19 mouse cellular contexts compared by ENCODE assay signal in the genomic region with DNA sequence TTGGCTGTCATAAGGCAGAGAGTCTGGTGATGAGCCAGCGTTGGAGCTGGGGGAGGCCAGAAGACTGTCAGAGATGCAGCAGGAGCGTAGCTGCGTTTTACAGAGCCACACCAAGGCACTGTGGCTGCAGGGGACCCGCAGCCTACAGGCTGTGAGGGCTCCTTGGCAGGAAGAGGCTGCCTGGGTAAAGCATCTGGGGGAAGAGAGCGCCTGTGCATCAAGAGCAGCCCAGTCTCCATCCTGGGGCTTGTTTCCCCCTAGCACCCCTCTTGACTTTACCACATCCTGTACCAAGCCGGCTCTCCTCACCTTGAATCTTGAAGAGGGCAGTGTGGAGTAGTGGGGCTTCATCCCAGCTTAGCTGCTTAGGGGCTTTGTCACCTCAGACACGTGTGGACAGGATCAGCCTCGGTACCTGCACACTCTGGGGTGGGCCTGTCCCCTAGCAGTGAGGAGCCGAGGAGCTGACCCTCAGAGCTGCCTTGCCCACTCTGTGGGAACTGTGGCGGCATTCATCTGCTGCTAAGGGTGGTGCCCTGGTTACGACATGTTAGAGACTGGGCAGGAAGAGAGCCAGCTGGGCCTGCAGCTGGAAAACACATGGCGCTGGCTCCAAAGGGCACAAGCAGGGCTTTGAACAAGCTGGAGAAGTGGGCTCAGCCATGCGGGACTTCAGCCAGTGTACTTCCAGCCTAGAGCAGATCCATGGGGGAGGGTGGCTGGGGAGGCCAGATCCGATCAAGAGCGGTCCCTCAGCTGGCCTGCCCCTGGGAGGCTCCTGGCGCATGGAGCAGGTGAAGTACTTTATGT. TPM values are rescaled to one million over a fixed set of nuclear protein-coding genes. Genes with fewer than 3 reads are reported as not detected.
DNase-seq lines count a peak whose midpoint lies in the region; ATAC-seq and TF ChIP-seq lines count a peak whose summit lies in the region.
"Had no signal": no experiment of that assay in that cellular context is flagged by ENCODE, and none has a peak within 500 bp of the region (broad histone marks: within the 10 kb centered on the region; RNA-seq: fewer than 3 reads in every experiment).

No protein-coding gene starts in this region.

- H3K4me3 ChIP-seq in gastrocnemius, adult 2 months = no peak overlapping the region
- H3K4me3 ChIP-seq in liver, adult 2 months (ENCODE audit: insufficient read depth, low read depth, low read length) = no peak overlapping the region
- H3K4me3 ChIP-seq in liver, embryonic 11.5 days (ENCODE audit: low read depth, low read length) = no peak overlapping the region
- H3K4me3 ChIP-seq in thymus, adult 2 months (ENCODE audit: control insufficient read depth, insufficient read depth, low read length) = 0 out of 2 replicates have a peak overlapping the region, but pooled peaks have one; percentile 6
- H3K4me3 ChIP-seq: forebrain, embryonic 13.5 days; hindbrain, embryonic 10.5 days; midbrain, embryonic 10.5 days had no signal

- peak; percentile 48 for DNase-seq in gastrocnemius, adult 2 months
- no peak for DNase-seq in gastrocnemius, adult 8-10 months (ENCODE audit: low spot score in 2 of 2)
- DNase-seq in liver, adult 2 months (ENCODE audit: extremely low read depth, low read depth, low spot score) = peak; percentile 82
- no peak for DNase-seq in liver, embryonic 11.5 days (ENCODE audit: low spot score)
- peak; percentile 75 for DNase-seq in thymus, adult 2 months
- DNase-seq in spleen, adult 18-20 months = no peak
- no peak for DNase-seq in cerebellum, postnatal 25 days
- DNase-seq: adrenal gland, postnatal 25 days; cerebellum, adult 11 months; cerebellum, postnatal 14 days; gastrocnemius, postnatal 14 days; heart, adult 18-20 months; kidney, adult 18-20 months; retina, postnatal 1 day had no signal

- no peak for TF ChIP-seq POLR2A in liver, adult 2 months (IDR thresholded peaks at IDR 0.05; ENCODE audit: extremely low read depth, insufficient read depth, low read length)
- TF ChIP-seq POLR2A in thymus, adult 2 months (IDR thresholded peaks at IDR 0.05; ENCODE audit: control insufficient read depth, extremely low read depth, insufficient read depth, low read length, poor library complexity) = no peak

- WGBS in liver, adult 2 months = 75% methylated on average over 16 of the region's 16 CpGs
- 92% methylated on average over 16 of the region's 16 CpGs for WGBS in liver, embryonic 11.5 days
- 25% methylated on average over 16 of the region's 16 CpGs for WGBS in thymus, adult 2 months

- H3K27ac ChIP-seq in gastrocnemius, adult 2 months = no peak overlapping the region
- H3K27ac ChIP-seq in liver, adult 2 months (replicated peaks; ENCODE audit: insufficient read depth, low read depth, low read length) = no peak overlapping the region
- no peak overlapping the region for H3K27ac ChIP-seq in liver, embryonic 11.5 days (ENCODE audit: low read depth, low read length)
- H3K27ac ChIP-seq in thymus, adult 2 months (ENCODE audit: control insufficient read depth, insufficient read depth, low read length) = peak overlapping the region; percentile 91
- H3K27ac ChIP-seq: forebrain, embryonic 13.5 days; hindbrain, embryonic 10.5 days; macrophage; midbrain, embryonic 10.5 days had no signal

- H3K79me2 ChIP-seq in liver, adult 2 months (ENCODE audit: control insufficient read depth, insufficient read depth, low read length) = no peaks in the 10 kb centered on the region

- no peak overlapping the region for H3K9ac ChIP-seq in liver, adult 2 months (ENCODE audit: low read depth, low read length)
- no peak overlapping the region for H3K9ac ChIP-seq in liver, embryonic 11.5 days (ENCODE audit: low read depth, low read length)
- H3K9ac ChIP-seq: forebrain, embryonic 13.5 days had no signal

- intact Hi-C loops in gastrocnemius, adult 2 months (cut with DNase I) = no loop called here

- TF ChIP-seq CTCF in gastrocnemius, adult 2 months (IDR thresholded peaks at IDR 0.05) = no peak
- TF ChIP-seq CTCF in liver, adult 2 months (IDR thresholded peaks at IDR 0.05; ENCODE audit: low read depth, low read length) = no peak
- TF ChIP-seq CTCF in thymus, adult 2 months (IDR thresholded peaks at IDR 0.05; ENCODE audit: borderline replicate concordance, control insufficient read depth, extremely low read depth, insufficient read depth, low read length, poor library complexity) = no peak

- no peaks in the 10 kb centered on the region for H3K4me1 ChIP-seq in liver, adult 2 months (ENCODE audit: control insufficient read depth, insufficient read depth, low read length)
- 0 out of 2 replicates have a peak, but pooled peaks cover 4% of the 10 kb centered on the region for H3K4me1 ChIP-seq in liver, embryonic 11.5 days (replicated peaks; ENCODE audit: control insufficient read depth, insufficient read depth, low read length)
- peaks cover 24% of the 10 kb centered on the region for H3K4me1 ChIP-seq in thymus, adult 2 months (replicated peaks; ENCODE audit: control insufficient read depth, insufficient read depth, low read length)
- H3K4me1 ChIP-seq: forebrain, embryonic 13.5 days; hindbrain, embryonic 10.5 days; midbrain, embryonic 10.5 days had no signal

- H3K27me3 ChIP-seq in liver, adult 2 months (ENCODE audit: control insufficient read depth, insufficient read depth, low read length) = no peaks in the 10 kb centered on the region
- H3K27me3 ChIP-seq in liver, embryonic 11.5 days (replicated peaks; ENCODE audit: control insufficient read depth, insufficient read depth, low read length) = no peaks in the 10 kb centered on the region
- H3K27me3 ChIP-seq in thymus, adult 2 months (ENCODE audit: control insufficient read depth, insufficient read depth, low read length) = no peaks in the 10 kb centered on the region
- H3K27me3 ChIP-seq: forebrain, embryonic 13.5 days had no signal

- ATAC-seq in liver, embryonic 11.5 days (replicated peaks; ENCODE audit: low FRiP score) = no peak
- ATAC-seq: CD4-positive, CD25-positive, alpha-beta regulatory T cell, adult 4 months; forebrain, embryonic 13.5 days had no signal

- H3K9me3 ChIP-seq in liver, embryonic 11.5 days (ENCODE audit: control insufficient read depth, low read length) = no peaks in the 10 kb centered on the region
- H3K9me3 ChIP-seq: forebrain, embryonic 13.5 days; midbrain, embryonic 10.5 days had no signal

- 0 out of 2 replicates have a peak, but pooled peaks cover under 1% of the 10 kb centered on the region for H3K36me3 ChIP-seq in liver, adult 2 months (ENCODE audit: control insufficient read depth, insufficient read depth, low read length)
- peaks cover 67% of the 10 kb centered on the region for H3K36me3 ChIP-seq in liver, embryonic 11.5 days (ENCODE audit: control insufficient read depth, insufficient read depth, low read length)
- H3K36me3 ChIP-seq in thymus, adult 2 months (ENCODE audit: control insufficient read depth, insufficient read depth, low read length) = no peaks in the 10 kb centered on the region; the same call in 1 of the 2 replicates

- H3K4me2 ChIP-seq in liver, embryonic 11.5 days = no peak overlapping the region
- H3K4me2 ChIP-seq: forebrain, embryonic 13.5 days had no signal

RNA-seq across cellular contexts. Expression of a gene that starts 8.8 kb away (rescaled TPM):
- total RNA-seq in gastrocnemius, adult 2 months (2021) = 10 to 100 TPM; 18.8 to 20.5 TPM
- total RNA-seq in gastrocnemius, adult 8-10 months (2022) = 10 to 100 TPM; 15.2 to 25.1 (median 16.6) TPM
- 4.9 and 5.6 TPM in 2 replicates for total RNA-seq in liver, adult 2 months (2014; rRNA removed)
- polyA plus RNA-seq in liver, adult 2 months (2012; rRNA removed) = 8.2 and 9.2 TPM in 2 replicates
- polyA plus RNA-seq in liver, embryonic 11.5 days (2014; fragmentation: Nextera tagmentation; extraction: Ambion mirVana) = 31.8 and 35.1 TPM in 2 replicates
- 19.6 and 29.2 TPM in 2 replicates for polyA plus RNA-seq in thymus, adult 2 months (2012; rRNA removed)

Comparison
In these comparisons a context has a peak if more than half of its experiments do, and no peak if none do; other contexts are left out.
1. DNase-seq: peak in gastrocnemius, adult 2 months (single experiment), liver, adult 2 months (single experiment) and thymus, adult 2 months (single experiment); none in gastrocnemius, adult 8-10 months (0 of 2), liver, embryonic 11.5 days (single experiment), spleen, adult 18-20 months (0 of 2) and cerebellum, postnatal 25 days (0 of 2).